Mouse (Mus musculus) layer of hippocampus, postnatal 36 days (tissue): Measurements from ENCODE around the gene C1qtnf3. TPM values are rescaled to one million over a fixed set of nuclear protein-coding genes. Genes with fewer than 3 reads are reported as not detected.

ENCODE experiments used
- total RNA-seq, 2 experiments: library from RNA; stranded (reverse); gene quantifications; 2 replicates each; pipeline ENCODE4 v1.2.3; 2021

The C1qtnf3 gene
- total RNA-seq, 2 experiments from 2014 or later, result not detected

Other genes with a start within 250 kb of the C1qtnf3 start
- 1 to 10 TPM; 4.8 to 5.6 TPM for gene Rai14, start 237.7 kb upstream of the C1qtnf3 start, total RNA-seq
- gene Amacr, start 29.4 kb downstream of the C1qtnf3 start, total RNA-seq, result 10 to 100 TPM; 11.3 to 11.6 TPM
- not detected for gene Slc45a2, start 48.4 kb downstream of the C1qtnf3 start, total RNA-seq
- gene Rxfp3, start 85.7 kb downstream of the C1qtnf3 start, total RNA-seq, result 1 to 10 TPM; 5.0 to 6.3 TPM
- gene Adamts12, start 112.5 kb downstream of the C1qtnf3 start, total RNA-seq, result 1 to 10 TPM in 1 of 2 experiments, under 1 TPM in 1; 0.47 to 1.1 TPM